Comparison of ENCODE assay signal across 11 mouse cellular contexts in the genomic region with DNA sequence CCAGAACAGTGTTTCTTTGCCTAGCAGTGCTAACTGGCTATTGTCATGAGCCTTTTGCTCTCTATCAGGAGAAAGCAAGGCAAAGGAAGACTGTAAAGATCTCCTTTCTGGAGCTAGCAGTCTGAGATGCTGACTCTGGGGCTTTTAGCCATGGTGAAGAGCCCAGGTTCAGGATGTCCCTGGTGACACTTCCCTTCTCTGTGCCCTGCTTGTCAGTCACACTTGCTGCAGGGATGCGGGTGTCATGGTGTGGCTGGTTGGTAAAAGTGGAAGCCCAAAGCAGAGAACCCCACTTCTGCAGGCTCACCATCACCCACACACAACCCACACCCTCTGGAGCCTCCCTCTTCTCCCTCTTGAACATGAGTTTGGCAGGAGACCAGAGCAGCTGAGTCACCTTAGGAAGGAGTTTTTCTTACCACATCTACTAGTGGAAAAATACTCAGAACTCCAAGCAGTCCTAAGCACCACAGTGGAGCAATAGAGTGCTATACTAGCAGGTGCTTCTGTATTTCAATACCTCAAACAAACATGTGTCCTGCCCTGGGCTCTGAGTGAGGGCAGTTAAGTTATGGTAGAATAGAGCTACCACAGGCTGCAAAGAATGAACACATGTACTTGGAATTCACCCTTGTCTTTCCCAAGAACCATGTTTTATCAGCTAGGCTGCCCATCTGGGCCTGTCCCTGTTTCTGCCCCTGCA.
A peak's percentile ranks its signal among the peaks of the same experiment; 100 is the strongest.
DNase-seq lines count a peak whose midpoint lies in the region; ATAC-seq and TF ChIP-seq lines count a peak whose summit lies in the region.
"Had no signal": no experiment of that assay in that cellular context is flagged by ENCODE, and none has a peak within 500 bp of the region (broad histone marks: within the 10 kb centered on the region; RNA-seq: fewer than 3 reads in every experiment).

No protein-coding gene starts in this region.

- peak overlapping the region; percentile 38; the same call in 1 of the 2 replicates for H3K27ac ChIP-seq in cortical plate, adult 2 months (ENCODE audit: insufficient read depth, low read length)
- H3K27ac ChIP-seq: embryonic facial prominence, embryonic 15.5 days; gastrocnemius, adult 2 months; lung, embryonic 15.5 days had no signal

- peak; percentile 77 for DNase-seq in left cerebral cortex, adult 11 months (ENCODE audit: low spot score)
- no peak for DNase-seq in left cerebral cortex, postnatal 4 days
- DNase-seq in left cerebral cortex, adult 9 months (ENCODE audit: low spot score in 2 of 2): peak; percentile 76 to 92
- DNase-seq in right cerebral cortex, postnatal 14 days: peak; percentile 54
- DNase-seq in thymus, postnatal 0 days (ENCODE audit: low spot score): no peak
- no peak for DNase-seq in cerebellum, adult 9-10 months
- DNase-seq: gastrocnemius, adult 2 months had no signal

- ATAC-seq in cerebellum, adult (ENCODE audit: insufficient number of reproducible peaks, low FRiP score, low TSS enrichment): no peak

- H3K4me1 ChIP-seq in cortical plate, adult 2 months (ENCODE audit: control insufficient read depth, insufficient read depth, low read length): peaks cover 6% of the 10 kb centered on the region; the same call in 1 of the 2 replicates
- H3K4me1 ChIP-seq: embryonic facial prominence, embryonic 15.5 days; lung, embryonic 15.5 days had no signal

- H3K4me3 ChIP-seq in cortical plate, adult 2 months (ENCODE audit: insufficient read depth, low read length): no peak overlapping the region
- H3K4me3 ChIP-seq: embryonic facial prominence, embryonic 15.5 days; gastrocnemius, adult 2 months; lung, embryonic 15.5 days had no signal

- TF ChIP-seq POLR2A in cortical plate, adult 2 months (IDR thresholded peaks at IDR 0.05; ENCODE audit: extremely low read depth, insufficient read depth, low read length): no peak

- no peak for TF ChIP-seq CTCF in cortical plate, adult 2 months (IDR thresholded peaks at IDR 0.05; ENCODE audit: extremely low read depth, insufficient read depth, low read length)

- intact Hi-C loops in left cerebral cortex, postnatal 4 days (cut with DNase I): no loop called here

Comparison
In these comparisons a context has a peak if more than half of its experiments do, and no peak if none do; other contexts are left out.
1. DNase-seq: peak in left cerebral cortex, adult 11 months (single experiment), left cerebral cortex, adult 9 months (2 of 2) and right cerebral cortex, postnatal 14 days (single experiment); none in left cerebral cortex, postnatal 4 days (single experiment), thymus, postnatal 0 days (single experiment) and cerebellum, adult 9-10 months (single experiment).